Mouse (Mus musculus): ENCODE data around the gene Nbea.

The Nbea gene

GRCm38 (mm10) chr3:55783171-55784081 lies 400.1 kb downstream of the Nbea start:
- no peak for DNase-seq (ENCODE audit: low spot score)

GRCm38 (mm10) chr3:55782771-55783170 lies 400.7 kb downstream of the Nbea start:
- peak; percentile 9 for DNase-seq (ENCODE audit: low spot score)

- peak; percentile 17 for DNase-seq (ENCODE audit: low spot score)
Observed at GRCm38 (mm10) chr3:55782056-55782687, 401.3 kb downstream of the Nbea start, which contains the start of gene Mab21l1. Gene Mab21l1, plus strand, starts transcription at chr3:55782510.

GRCm38 (mm10) chr3:55781429-55782055 lies 402.0 kb downstream of the Nbea start:
- no peak for DNase-seq (ENCODE audit: low spot score)

- no peak for DNase-seq (ENCODE audit: low spot score)
Observed at GRCm38 (mm10) chr3:55780120-55781070, 403.1 kb downstream of the Nbea start.

GRCm38 (mm10) chr3:55778764-55779730 lies 404.5 kb downstream of the Nbea start:
- no peak for DNase-seq (ENCODE audit: low spot score)

- no peak for DNase-seq (ENCODE audit: low spot score)
Observed at GRCm38 (mm10) chr3:55777501-55777900, 406.0 kb downstream of the Nbea start.

- DNase-seq (ENCODE audit: low spot score) = no peak
Observed at GRCm38 (mm10) chr3:55775753-55776152, 407.7 kb downstream of the Nbea start.

GRCm38 (mm10) chr3:55775245-55775644 lies 408.3 kb downstream of the Nbea start:
- no peak for DNase-seq (ENCODE audit: low spot score)

GRCm38 (mm10) chr3:55774203-55774602 lies 409.3 kb downstream of the Nbea start:
- DNase-seq (ENCODE audit: low spot score) = no peak

- DNase-seq (ENCODE audit: low spot score) = no peak
Observed at GRCm38 (mm10) chr3:55769308-55769707, 414.2 kb downstream of the Nbea start.

GRCm38 (mm10) chr3:55768654-55769053 lies 414.8 kb downstream of the Nbea start:
- DNase-seq (ENCODE audit: low spot score) = no peak

- DNase-seq (ENCODE audit: low spot score) = no peak
Observed at GRCm38 (mm10) chr3:55763591-55763990, 419.9 kb downstream of the Nbea start.

GRCm38 (mm10) chr3:55758297-55758696 lies 425.2 kb downstream of the Nbea start:
- DNase-seq (ENCODE audit: low spot score) = peak; percentile 7

GRCm38 (mm10) chr3:55756602-55757190 lies 426.8 kb downstream of the Nbea start:
- no peak for DNase-seq (ENCODE audit: low spot score)

- no peak for DNase-seq (ENCODE audit: low spot score)
Observed at GRCm38 (mm10) chr3:55755805-55756601, 427.5 kb downstream of the Nbea start.

- no peak for DNase-seq (ENCODE audit: low spot score)
Observed at GRCm38 (mm10) chr3:55754981-55755608, 428.4 kb downstream of the Nbea start.

- no peak for DNase-seq (ENCODE audit: low spot score)
Observed at GRCm38 (mm10) chr3:55753872-55754271, 429.6 kb downstream of the Nbea start.

- DNase-seq (ENCODE audit: low spot score) = no peak
Observed at GRCm38 (mm10) chr3:55752558-55752957, 430.9 kb downstream of the Nbea start.

All from ovary, postnatal 36 days (tissue).